Mouse (Mus musculus) left cerebral cortex, postnatal 25 days (tissue): ENCODE measurements around the gene Fam102a. TPM values are rescaled to one million over a fixed set of nuclear protein-coding genes. Genes with fewer than 3 reads are reported as not detected.

Experiments
- DNase-seq, 2 experiments: peaks; one replicate each; pipeline ENCODE4 v3.0.0; 2022; ENCODE audit warnings: low spot score in 2 of 2, mixed read lengths in 1 of 2
- intact Hi-C: fragments of 180-260 bp; cut with DNase I; formaldehyde crosslinking; loops from one replicate; pipeline ENCODE4 v1.15.1; 2025
- total RNA-seq, 2 experiments: library from RNA; stranded (reverse); gene quantifications; 2 replicates each; pipeline ENCODE4 v1.2.3; 2021

Gene Fam102a
- total RNA-seq, 2 experiments from 2014 or later, result 52.2 to 57.8 TPM

- intact Hi-C loops, result no loop called here
- DNase-seq, result no peak
These were observed 3.3 kb downstream of the Fam102a start for GRCm38 (mm10) chr2:32538461-32538860.

GRCm38 (mm10) chr2:32539452-32539981, 4.4 kb downstream of the Fam102a start:
- no peak for DNase-seq
- intact Hi-C loops, result no loop called here

- no peak for DNase-seq
- intact Hi-C loops, result no loop called here
These were observed 6.3 kb downstream of the Fam102a start for GRCm38 (mm10) chr2:32541333-32541908.

- intact Hi-C loops, result no loop called here
- no peak for DNase-seq
These were observed 6.9 kb downstream of the Fam102a start for GRCm38 (mm10) chr2:32541986-32542573.

- DNase-seq, result peak in 1 of 2 experiments; percentile 37
- intact Hi-C loops, result no loop called here
These were observed 7.9 kb downstream of the Fam102a start for GRCm38 (mm10) chr2:32543031-32543449.

- intact Hi-C loops, result no loop called here
- no peak for DNase-seq
These were observed 11.8 kb downstream of the Fam102a start for GRCm38 (mm10) chr2:32546951-32547350.

- intact Hi-C loops, result no loop called here
- DNase-seq, result no peak
These were observed 12.2 kb downstream of the Fam102a start for GRCm38 (mm10) chr2:32547380-32547779.

GRCm38 (mm10) chr2:32547964-32548739, 13.0 kb downstream of the Fam102a start:
- intact Hi-C loops, result no loop called here

GRCm38 (mm10) chr2:32549171-32549570, 14.0 kb downstream of the Fam102a start:
- no peak for DNase-seq
- intact Hi-C loops, result no loop called here

More at GRCm38 (mm10) chr2:32547964-32548739, 13.0 kb downstream of the Fam102a start:
- DNase-seq, result no peak

GRCm38 (mm10) chr2:32549764-32550163, 14.6 kb downstream of the Fam102a start:
- intact Hi-C loops, result no loop called here
- no peak for DNase-seq

- DNase-seq, result no peak
- intact Hi-C loops, result no loop called here
These were observed 16.1 kb downstream of the Fam102a start for GRCm38 (mm10) chr2:32551236-32551635.

GRCm38 (mm10) chr2:32553592-32554148, 18.5 kb downstream of the Fam102a start:
- intact Hi-C loops, result no loop called here
- DNase-seq, result no peak

- DNase-seq, result no peak
- intact Hi-C loops, result no loop called here
These were observed 20.4 kb downstream of the Fam102a start for GRCm38 (mm10) chr2:32555484-32555883.

- no peak for DNase-seq
These were observed 20.9 kb downstream of the Fam102a start for GRCm38 (mm10) chr2:32556019-32556418.

GRCm38 (mm10) chr2:32559570-32559969, 24.4 kb downstream of the Fam102a start:
- intact Hi-C loops, result no loop called here
- DNase-seq, result peak; percentile 32 to 72

More at GRCm38 (mm10) chr2:32556019-32556418, 20.9 kb downstream of the Fam102a start:
- intact Hi-C loops, result no loop called here

GRCm38 (mm10) chr2:32566536-32567063, 31.5 kb downstream of the Fam102a start:
- intact Hi-C loops, result loop anchor here (1.0 to 2.0 kb wide), 3 partner anchors 30 to 162 kb away; no protein-coding TSS in a partner anchor
- peak; percentile 62 to 78 for DNase-seq

- intact Hi-C loops, result no loop called here
- no peak for DNase-seq
These were observed 33.0 kb downstream of the Fam102a start for GRCm38 (mm10) chr2:32568149-32568548.

GRCm38 (mm10) chr2:32568941-32569340, 33.8 kb downstream of the Fam102a start:
- DNase-seq, result no peak
- intact Hi-C loops, result no loop called here

- peak; percentile 92 to 96 for DNase-seq
- intact Hi-C loops, result loop anchor here (1.0 kb wide), 1 partner anchor 36 kb away; the partner anchor contains the start of gene Fam102a
These were observed 35.8 kb downstream of the Fam102a start, which contains the start of gene Dpm2 for GRCm38 (mm10) chr2:32570698-32571494. TSS of gene Dpm2 (plus strand) at chr2:32570858.
